Mouse (Mus musculus): Measurements from ENCODE around the gene Tmem145. TPM values are rescaled to one million over a fixed set of nuclear protein-coding genes. Genes with fewer than 3 reads are reported as not detected.

Tmem145 gene
- polyA plus RNA-seq (2014; fragmentation: Illumina TruSeq; extraction: RNeasy Lipid Tissue Mini Kit (QIAGEN cat#74804); ENCODE audit: low replicate concordance) = not detected

GRCm38 (mm10) chr7:25305956-25306613 is at the start of gene Tmem145:
Tmem145 (plus strand) TSS chr7:25306106.

GRCm38 (mm10) chr7:25267301-25267750 is 38.6 kb upstream of the Tmem145 start, which contains the start of gene Cic:
Cic (plus strand) TSS chr7:25267704.

DNA sequence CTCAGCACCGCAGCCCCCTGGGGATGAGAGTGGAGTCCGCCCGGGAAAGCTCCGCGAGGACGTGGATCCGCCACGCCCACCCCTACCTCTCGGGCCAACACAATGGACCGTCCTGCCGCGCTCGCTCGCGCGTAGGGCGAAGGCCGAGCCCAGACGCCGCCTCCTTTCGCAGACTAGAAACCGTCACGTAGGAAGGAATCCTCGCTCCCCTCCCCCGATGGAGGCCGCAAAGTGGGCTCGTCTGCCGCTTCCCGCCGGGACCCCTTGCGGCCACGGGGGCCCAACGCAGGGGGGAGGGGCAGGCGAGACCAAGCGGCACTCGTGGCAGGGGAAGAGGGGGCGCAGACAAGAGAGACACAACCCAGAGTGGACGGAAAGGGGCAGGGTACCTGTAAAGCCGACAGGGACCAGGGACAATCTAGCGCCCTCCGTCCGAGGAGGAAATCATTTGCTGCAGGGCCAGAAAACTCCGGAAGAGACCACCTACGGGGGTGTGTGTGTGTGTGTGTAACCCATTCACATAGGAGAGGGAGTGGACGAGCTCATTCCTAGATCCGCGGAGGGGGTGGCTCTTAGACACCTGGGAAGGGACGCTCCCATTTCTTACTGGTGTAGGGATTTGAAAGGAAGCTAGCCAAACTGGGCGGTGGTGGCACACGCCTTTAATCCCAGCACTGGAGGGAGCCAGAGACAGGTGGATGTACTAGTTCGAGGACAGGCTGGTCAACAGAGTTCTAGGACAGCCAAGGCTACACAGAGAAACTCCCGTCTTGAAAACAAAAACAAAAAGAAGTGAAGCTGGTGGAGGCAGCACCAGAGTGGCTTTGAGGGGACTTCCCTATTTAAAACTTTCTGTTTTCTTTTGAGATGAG is 8.2 kb upstream of the Tmem145 start, which contains the start of gene Pafah1b3:
Gene Pafah1b3, minus strand, starts transcription at position 533 of the 872 bp plus-strand sequence.

DNA sequence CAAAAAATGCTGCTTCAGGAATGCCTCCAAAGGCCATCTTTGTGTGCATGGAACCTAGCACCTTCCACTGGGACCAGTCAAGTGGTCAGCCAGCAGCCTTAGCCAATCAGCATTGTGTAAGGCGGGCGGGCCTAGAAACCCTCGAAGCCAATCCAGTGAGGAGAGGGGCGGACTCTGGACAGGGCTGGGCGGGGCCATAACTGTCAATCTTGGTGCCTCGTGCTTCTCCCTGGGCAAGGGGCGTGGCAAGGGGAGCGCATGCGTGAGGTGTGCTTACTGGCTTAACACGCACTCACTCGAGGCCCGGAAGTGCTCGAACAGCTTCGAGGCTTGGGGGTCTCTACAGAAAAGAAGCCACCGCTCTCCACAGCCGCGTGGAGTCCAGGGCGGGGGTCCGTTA is 4.8 kb upstream of the Tmem145 start, which contains the start of gene Prr19:
Gene Prr19, plus strand, starts transcription at position 349 of the 400 bp plus-strand sequence.

DNA sequence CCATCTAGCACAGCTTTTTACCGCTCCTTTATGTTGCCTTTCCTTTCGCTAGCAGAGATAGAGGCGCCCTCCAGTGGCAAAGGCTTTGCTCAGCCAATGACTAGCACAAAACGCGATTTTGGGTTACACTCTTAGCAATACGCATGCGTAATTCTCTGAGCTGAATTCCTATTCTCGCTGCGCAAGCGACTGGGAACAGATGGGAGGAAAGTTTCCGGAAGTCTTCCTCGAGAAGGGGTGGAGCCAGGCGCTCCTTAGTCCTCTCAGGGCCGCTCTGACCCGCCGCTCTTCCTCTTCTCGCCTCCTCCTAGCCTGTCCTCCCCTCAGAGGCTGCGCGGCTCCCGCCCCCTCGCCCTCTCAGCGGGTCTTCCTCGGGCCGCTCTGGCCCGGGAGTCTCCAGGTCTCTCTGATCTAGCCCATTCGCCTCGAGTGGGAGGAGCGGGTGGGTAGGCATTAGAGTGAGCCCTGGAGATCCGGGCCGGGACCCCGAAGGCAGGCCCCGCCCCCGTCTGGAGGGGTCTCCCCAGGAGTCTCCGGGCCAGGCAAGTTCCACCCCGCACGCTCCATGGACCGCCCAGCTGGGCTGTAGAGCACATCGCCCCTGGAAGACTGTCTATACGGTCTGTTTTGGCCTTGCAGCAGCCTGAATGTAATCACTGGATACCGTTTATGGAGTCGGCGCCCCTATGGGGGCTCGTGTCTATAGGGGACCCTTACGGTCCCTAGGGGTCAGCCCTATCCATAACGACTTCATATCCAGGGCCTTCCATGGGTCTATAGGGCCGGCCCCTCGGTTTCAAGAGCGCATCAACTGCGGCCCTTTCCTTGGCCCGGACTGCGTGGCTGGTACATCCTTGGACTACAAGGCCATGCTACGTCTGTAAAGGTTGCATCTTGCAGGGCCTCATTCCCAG is 10.9 kb downstream of the Tmem145 start, which contains the start of gene Megf8:
Gene Megf8, plus strand, starts transcription at position 633 of the 914 bp plus-strand sequence.

Other genes with a start within 250 kb of the Tmem145 start
- gene Grik5, start 233.8 kb upstream of the Tmem145 start, polyA plus RNA-seq (2014; fragmentation: Illumina TruSeq; extraction: RNeasy Lipid Tissue Mini Kit (QIAGEN cat#74804); ENCODE audit: low replicate concordance) = not detected
- gene Zfp574, start 233.5 kb upstream of the Tmem145 start, polyA plus RNA-seq (2014; fragmentation: Illumina TruSeq; extraction: RNeasy Lipid Tissue Mini Kit (QIAGEN cat#74804); ENCODE audit: low replicate concordance) = 0.71 TPM
- 0.82 TPM for gene Pou2f2, start 126.4 kb upstream of the Tmem145 start, polyA plus RNA-seq (2014; fragmentation: Illumina TruSeq; extraction: RNeasy Lipid Tissue Mini Kit (QIAGEN cat#74804); ENCODE audit: low replicate concordance)
- 0.56 TPM for gene Dedd2, start 85.5 kb upstream of the Tmem145 start, polyA plus RNA-seq (2014; fragmentation: Illumina TruSeq; extraction: RNeasy Lipid Tissue Mini Kit (QIAGEN cat#74804); ENCODE audit: low replicate concordance)
- 0.56 TPM for gene Zfp526, start 84.7 kb upstream of the Tmem145 start, polyA plus RNA-seq (2014; fragmentation: Illumina TruSeq; extraction: RNeasy Lipid Tissue Mini Kit (QIAGEN cat#74804); ENCODE audit: low replicate concordance)
- gene Gsk3a, start 68.3 kb upstream of the Tmem145 start, polyA plus RNA-seq (2014; fragmentation: Illumina TruSeq; extraction: RNeasy Lipid Tissue Mini Kit (QIAGEN cat#74804); ENCODE audit: low replicate concordance) = 7.5 TPM
- gene Erf, start 55.3 kb upstream of the Tmem145 start, polyA plus RNA-seq (2014; fragmentation: Illumina TruSeq; extraction: RNeasy Lipid Tissue Mini Kit (QIAGEN cat#74804); ENCODE audit: low replicate concordance) = 0.93 TPM
- gene Cic, start 38.4 kb upstream of the Tmem145 start, polyA plus RNA-seq (2014; fragmentation: Illumina TruSeq; extraction: RNeasy Lipid Tissue Mini Kit (QIAGEN cat#74804); ENCODE audit: low replicate concordance) = 12.5 TPM
- 1.6 TPM for gene Pafah1b3, start 8.1 kb upstream of the Tmem145 start, polyA plus RNA-seq (2014; fragmentation: Illumina TruSeq; extraction: RNeasy Lipid Tissue Mini Kit (QIAGEN cat#74804); ENCODE audit: low replicate concordance)
- not detected for gene Prr19, start 4.7 kb upstream of the Tmem145 start, polyA plus RNA-seq (2014; fragmentation: Illumina TruSeq; extraction: RNeasy Lipid Tissue Mini Kit (QIAGEN cat#74804); ENCODE audit: low replicate concordance)
- gene Megf8, start 11.1 kb downstream of the Tmem145 start, polyA plus RNA-seq (2014; fragmentation: Illumina TruSeq; extraction: RNeasy Lipid Tissue Mini Kit (QIAGEN cat#74804); ENCODE audit: low replicate concordance) = 0.30 TPM
- gene Cnfn, start 63.6 kb downstream of the Tmem145 start, polyA plus RNA-seq (2014; fragmentation: Illumina TruSeq; extraction: RNeasy Lipid Tissue Mini Kit (QIAGEN cat#74804); ENCODE audit: low replicate concordance) = not detected
- 0.52 TPM for gene Lipe, start 92.6 kb downstream of the Tmem145 start, polyA plus RNA-seq (2014; fragmentation: Illumina TruSeq; extraction: RNeasy Lipid Tissue Mini Kit (QIAGEN cat#74804); ENCODE audit: low replicate concordance)
- gene Cxcl17, start 106.8 kb downstream of the Tmem145 start, polyA plus RNA-seq (2014; fragmentation: Illumina TruSeq; extraction: RNeasy Lipid Tissue Mini Kit (QIAGEN cat#74804); ENCODE audit: low replicate concordance) = not detected
- gene Ceacam1, start 171.5 kb downstream of the Tmem145 start, polyA plus RNA-seq (2014; fragmentation: Illumina TruSeq; extraction: RNeasy Lipid Tissue Mini Kit (QIAGEN cat#74804); ENCODE audit: low replicate concordance) = 423 TPM
- 0.71 TPM for gene Ceacam2, start 233.8 kb downstream of the Tmem145 start, polyA plus RNA-seq (2014; fragmentation: Illumina TruSeq; extraction: RNeasy Lipid Tissue Mini Kit (QIAGEN cat#74804); ENCODE audit: low replicate concordance)

Measured in small intestine, adult 10 weeks (tissue).